Mouse (Mus musculus): ENCODE measurements around the gene Efna4.

GRCm38 (mm10) chr3:89364631-89365030, 26.8 kb upstream of the Efna4 start:
- no peak for TF ChIP-seq GATA1 (IDR thresholded peaks at IDR 0.05; ENCODE audit: borderline replicate concordance, low read length)
- no peak for TF ChIP-seq FLI1 (IDR thresholded peaks at IDR 0.05; ENCODE audit: low read length)

Data from megakaryocyte, embryonic 14.5 days (primary cell).